Mouse (Mus musculus) C2C12 (cell line): ENCODE data around the gene Pak6. TPM values are rescaled to one million over a fixed set of nuclear protein-coding genes. Genes with fewer than 3 reads are reported as not detected.

Experiments used
- H3K27me3 ChIP-seq: one replicate; pipeline ENCODE4 v1.6.1; 2011; ENCODE audit not compliant: control insufficient read depth, insufficient read depth, insufficient read length
- H3K36me3 ChIP-seq: one replicate; pipeline ENCODE4 v1.6.1; 2011; ENCODE audit not compliant: control insufficient read depth, insufficient read depth
- H3K4me3 ChIP-seq: one replicate; pipeline ENCODE4 v1.5.1; 2011; ENCODE audit warnings: mild to moderate bottlenecking, control low read depth; ENCODE audit not compliant: poor library complexity, insufficient read depth, severe bottlenecking
- H3K79me2 ChIP-seq: one replicate; pipeline ENCODE4 v1.6.1; 2011; ENCODE audit not compliant: control insufficient read depth, insufficient read depth
- H3K79me3 ChIP-seq: one replicate; pipeline ENCODE4 v1.6.1; 2011; ENCODE audit warnings: low read depth, control low read depth
- H3ac ChIP-seq: one replicate; pipeline ENCODE3; 2011; ENCODE audit warnings: low read depth; ENCODE audit not compliant: control insufficient read depth, insufficient read length
- CEBPB ChIP-seq: IDR thresholded peaks from one replicate; pipeline ENCODE4 v1.6.1; 2011; ENCODE audit warnings: low read depth, mild to moderate bottlenecking, control low read depth, moderate library complexity
- CTCF ChIP-seq: IDR thresholded peaks from one replicate; pipeline ENCODE4 v1.5.1; 2011; ENCODE audit not compliant: control insufficient read depth, insufficient read depth, insufficient read length
- FOSL1 ChIP-seq: IDR thresholded peaks from one replicate; pipeline ENCODE4 v1.8.0; 2011; ENCODE audit warnings: mild to moderate bottlenecking, low read length; ENCODE audit not compliant: poor library complexity, insufficient read depth, severe bottlenecking
- MAX ChIP-seq: IDR thresholded peaks from one replicate; pipeline ENCODE4 v1.6.1; 2011; ENCODE audit warnings: mild to moderate bottlenecking, control low read depth
- MYOD1 ChIP-seq: IDR thresholded peaks from one replicate; pipeline ENCODE4 v1.6.1; 2011; ENCODE audit warnings: low read depth; ENCODE audit not compliant: control insufficient read depth, insufficient read length
- MYOG ChIP-seq: IDR thresholded peaks from one replicate; pipeline ENCODE4 v1.6.1; 2011; ENCODE audit not compliant: control insufficient read depth, insufficient read length; ENCODE audit errors: extremely low read depth
- USF1 ChIP-seq: IDR thresholded peaks from one replicate; pipeline ENCODE4 v1.6.1; 2011; ENCODE audit warnings: low read depth, mild to moderate bottlenecking, control low read depth, moderate library complexity
- polyA plus RNA-seq: library from polyadenylated mRNA; unstranded; fragments of >200 nt; fragmentation: generic; extraction: Trizol; gene quantifications from one replicate; pipeline ENCODE4 v1.2.1, GENCODE M21; 2012; ENCODE audit warnings: missing spikeins

Pak6 gene
- polyA plus RNA-seq, 1 experiment, result 0.13 TPM

- no peaks in the 10 kb centered on the region for H3K36me3 ChIP-seq
- peaks cover 55% of the 10 kb centered on the region for H3K27me3 ChIP-seq
- H3K79me3 ChIP-seq, result no peaks in the 10 kb centered on the region
- TF ChIP-seq CTCF, result no peak
- TF ChIP-seq USF1, result no peak
- TF ChIP-seq MYOG, result no peak
- no peak for TF ChIP-seq CEBPB
- TF ChIP-seq MAX, result no peak
- TF ChIP-seq MYOD1, result no peak
- no peak for TF ChIP-seq FOSL1
- no peak overlapping the region for H3K4me3 ChIP-seq
- no peak overlapping the region for H3ac ChIP-seq
- no peaks in the 10 kb centered on the region for H3K79me2 ChIP-seq
Measured at GRCm38 (mm10) chr2:118711038-118711494, 48.0 kb downstream of the Pak6 start.

- H3K79me2 ChIP-seq, result no peaks in the 10 kb centered on the region
- H3ac ChIP-seq, result no peak overlapping the region
- H3K79me3 ChIP-seq, result no peaks in the 10 kb centered on the region
- no peak for TF ChIP-seq CEBPB
- no peak for TF ChIP-seq MYOD1
- no peak for TF ChIP-seq MAX
- TF ChIP-seq USF1, result no peak
- no peak for TF ChIP-seq FOSL1
- TF ChIP-seq CTCF, result no peak
- no peak for TF ChIP-seq MYOG
- no peaks in the 10 kb centered on the region for H3K36me3 ChIP-seq
- peaks cover 73% of the 10 kb centered on the region for H3K27me3 ChIP-seq
- H3K4me3 ChIP-seq, result no peak overlapping the region
Measured at GRCm38 (mm10) chr2:118713631-118714030, 50.5 kb downstream of the Pak6 start.

GRCm38 (mm10) chr2:118714230-118714629 is 51.1 kb downstream of the Pak6 start:
- TF ChIP-seq MYOG, result no peak
- TF ChIP-seq CTCF, result no peak
- TF ChIP-seq FOSL1, result no peak
- TF ChIP-seq MYOD1, result no peak
- TF ChIP-seq MAX, result no peak
- no peak for TF ChIP-seq USF1
- no peak for TF ChIP-seq CEBPB
- peaks cover 79% of the 10 kb centered on the region for H3K27me3 ChIP-seq

GRCm38 (mm10) chr2:118716677-118717076 is 53.6 kb downstream of the Pak6 start:
- TF ChIP-seq CEBPB (no peak), MAX (no peak), USF1 (no peak), FOSL1 (no peak), CTCF (no peak), MYOG (no peak), MYOD1 (no peak)
- Histone ChIP-seq H3ac (no peak overlapping the region), H3K27me3 (peaks cover 84% of the 10 kb centered on the region), H3K79me3 (no peaks in the 10 kb centered on the region), H3K79me2 (no peaks in the 10 kb centered on the region), H3K4me3 (no peak overlapping the region), H3K36me3 (no peaks in the 10 kb centered on the region)

More at GRCm38 (mm10) chr2:118714230-118714629, 51.1 kb downstream of the Pak6 start:
- Histone ChIP-seq H3K79me3 (no peaks in the 10 kb centered on the region), H3K4me3 (no peak overlapping the region), H3K36me3 (no peaks in the 10 kb centered on the region), H3K79me2 (no peaks in the 10 kb centered on the region), H3ac (no peak overlapping the region)

- Histone ChIP-seq H3K79me3 (no peaks in the 10 kb centered on the region), H3K4me3 (no peak overlapping the region), H3ac (no peak overlapping the region), H3K79me2 (no peaks in the 10 kb centered on the region), H3K36me3 (no peaks in the 10 kb centered on the region), H3K27me3 (peaks cover 78% of the 10 kb centered on the region)
- no peak for TF ChIP-seq CEBPB
- TF ChIP-seq CTCF, result no peak
- no peak for TF ChIP-seq MYOD1
- TF ChIP-seq FOSL1, result no peak
- no peak for TF ChIP-seq MAX
- TF ChIP-seq USF1, result no peak
- no peak for TF ChIP-seq MYOG
Measured at GRCm38 (mm10) chr2:118723693-118724486, 60.8 kb downstream of the Pak6 start.
